Mouse (Mus musculus) mouse embryonic stem cell (cell line): Measurements from ENCODE around the gene Lhfpl2.

Experiments used
- in situ Hi-C, 2 experiments: fragments of 300-500 bp; cut with MboI; formaldehyde crosslinking; loops; 1 replicate in 1 of 2; 3 replicates in 1 of 2; pipeline ENCODE4 v1.14.3; 2019 to 2020; ENCODE audit warnings: low sequenced_read_pairs in 2 of 2, low pct_unique_long_range_greater_than_20kb in 1 of 2, mixed read lengths in 1 of 2; ENCODE audit not compliant: unreplicated experiment in 1 of 2

Gene Lhfpl2

DNA sequence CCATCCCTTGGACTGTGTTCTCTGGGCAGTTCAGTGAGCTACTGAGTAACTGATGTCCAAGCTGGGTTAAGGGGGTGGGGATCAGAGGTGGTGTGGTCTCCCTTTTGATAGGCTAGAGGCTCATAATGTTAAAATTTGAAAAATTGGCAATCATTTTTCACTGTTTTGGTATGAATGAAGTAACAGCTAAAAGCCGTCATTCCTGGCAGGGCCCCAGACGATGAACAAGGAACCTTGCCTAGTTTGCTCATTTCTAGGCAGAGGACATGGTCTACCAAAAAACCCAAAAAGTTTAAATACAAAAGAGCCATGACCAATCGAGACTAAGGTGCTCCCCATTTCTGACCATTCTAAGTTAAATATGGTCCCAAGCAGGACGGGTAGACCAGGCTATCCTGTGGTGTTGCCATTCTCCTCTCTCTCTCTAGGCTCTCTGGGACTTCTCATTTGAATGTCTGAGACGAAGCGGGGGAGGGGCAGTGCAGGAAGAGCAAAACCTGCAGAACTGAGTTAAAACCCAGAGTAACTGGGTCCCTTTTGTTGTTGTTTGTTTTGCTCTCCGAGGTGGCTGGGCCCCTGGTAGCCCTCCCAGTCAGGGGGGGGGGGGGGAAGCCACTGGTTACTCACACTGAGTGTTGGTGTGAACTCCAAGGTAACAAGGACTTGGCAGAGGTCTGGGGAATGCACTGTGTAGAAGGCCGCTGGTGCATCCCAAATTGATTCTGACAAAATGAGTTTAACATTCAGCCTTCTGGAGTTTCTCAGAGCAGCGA is 98.2 kb downstream of the Lhfpl2 start:
- in situ Hi-C loops = no loop called here

DNA sequence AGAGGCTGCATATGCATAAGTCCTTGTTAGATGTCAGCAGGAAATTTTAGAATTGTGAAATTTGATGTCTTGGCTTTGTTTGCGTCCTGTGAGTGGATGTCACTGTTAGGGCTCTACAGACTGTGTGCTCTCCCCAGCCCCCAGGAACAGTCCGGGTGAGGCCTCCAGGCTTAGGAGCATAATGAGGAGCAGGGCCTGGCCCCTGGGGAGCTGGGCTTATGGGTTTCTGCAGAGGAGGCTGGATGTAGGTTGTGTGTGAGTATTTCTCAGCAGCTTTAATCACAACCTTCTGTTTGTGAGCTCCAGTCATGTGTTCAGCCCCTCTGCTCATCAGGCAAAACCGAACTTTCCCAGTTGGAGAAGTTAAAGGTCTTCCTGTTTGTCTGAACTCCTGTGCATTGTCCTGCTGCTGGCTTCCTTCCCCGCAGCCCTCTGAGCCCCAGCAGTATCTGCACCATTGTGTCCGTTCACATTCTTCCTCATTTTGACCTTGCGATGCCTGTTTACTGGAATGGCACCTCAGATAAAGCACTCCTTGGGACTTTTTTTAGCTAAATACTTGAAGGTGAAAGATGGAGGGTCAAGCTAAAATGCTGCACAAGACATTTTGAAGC is 101.4 kb downstream of the Lhfpl2 start:
- in situ Hi-C loops = no loop called here

DNA sequence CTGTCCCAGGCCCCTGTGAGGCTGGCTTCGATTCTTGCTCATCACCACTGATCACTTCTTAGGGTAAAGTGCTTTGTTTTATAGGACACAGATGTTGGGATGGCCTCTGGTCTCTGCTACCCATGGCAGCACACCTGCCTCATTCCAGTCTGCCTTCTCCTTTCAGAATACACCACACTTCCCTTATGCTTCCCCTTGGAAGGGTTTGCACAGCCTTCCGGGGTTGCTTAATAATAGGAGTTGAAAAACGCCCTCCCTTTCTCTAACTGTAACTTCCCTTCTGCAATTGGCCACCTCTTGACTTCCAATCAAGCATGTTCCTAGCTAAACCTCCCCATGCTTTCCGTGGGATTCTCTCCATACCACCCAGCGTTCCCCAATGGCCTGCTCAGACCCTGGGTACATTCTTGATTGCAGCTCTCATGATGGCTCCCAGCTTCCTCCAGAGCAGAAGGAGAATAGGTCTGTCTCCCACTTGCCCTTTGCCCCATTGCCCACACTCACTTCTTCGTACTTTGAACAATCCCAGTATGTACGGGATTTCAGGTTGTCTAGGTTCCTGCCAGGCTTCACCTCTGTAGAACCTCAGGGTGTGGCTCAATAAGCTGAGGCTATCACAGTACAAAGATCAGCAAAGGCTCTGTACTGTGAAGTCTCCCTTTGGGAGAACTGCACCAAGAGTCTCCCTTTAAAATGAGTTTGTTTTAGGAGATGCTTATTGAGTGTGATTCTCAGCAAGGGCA is 102.1 kb downstream of the Lhfpl2 start:
- in situ Hi-C loops = no loop called here

DNA sequence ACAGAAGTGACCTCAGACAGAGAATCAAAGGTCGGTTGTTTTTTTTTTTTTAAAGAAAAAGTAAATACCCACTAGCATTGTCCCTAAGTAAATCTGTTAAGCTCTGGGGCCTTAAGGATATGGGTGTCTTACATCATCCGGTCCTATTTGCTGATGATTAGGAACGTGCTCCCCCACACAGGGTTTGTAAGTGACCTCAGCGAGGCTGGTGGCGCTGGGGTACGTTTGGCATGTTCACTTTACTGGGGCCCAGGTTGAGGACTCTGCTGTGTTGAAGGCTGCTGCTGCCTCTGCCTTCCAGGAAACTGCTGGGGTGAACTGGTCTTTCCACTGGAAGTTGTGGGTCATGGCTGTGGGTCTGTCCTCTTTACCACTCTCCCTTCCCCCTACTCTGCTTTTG is 106.9 kb downstream of the Lhfpl2 start:
- in situ Hi-C loops = no loop called here

DNA sequence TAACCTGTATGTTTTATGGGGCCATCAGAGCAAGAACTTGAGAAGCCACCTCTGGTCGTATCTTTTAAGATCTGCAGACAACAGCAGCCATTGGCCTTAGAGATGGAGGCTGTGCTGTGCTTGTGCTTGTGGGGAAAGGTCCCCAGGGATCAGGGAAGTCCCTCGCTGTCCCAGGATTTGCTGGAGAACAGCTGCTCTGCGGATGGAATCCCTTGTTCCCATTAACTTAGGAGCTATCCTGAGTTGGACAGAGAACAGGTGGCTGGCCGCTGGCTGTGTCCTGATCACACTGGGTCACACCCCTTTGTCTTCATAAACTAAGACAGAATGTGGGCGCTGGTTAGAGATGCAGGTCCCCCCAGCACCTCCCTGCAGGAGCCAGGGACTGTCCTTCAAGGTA is 110.7 kb downstream of the Lhfpl2 start:
- in situ Hi-C loops = no loop called here

DNA sequence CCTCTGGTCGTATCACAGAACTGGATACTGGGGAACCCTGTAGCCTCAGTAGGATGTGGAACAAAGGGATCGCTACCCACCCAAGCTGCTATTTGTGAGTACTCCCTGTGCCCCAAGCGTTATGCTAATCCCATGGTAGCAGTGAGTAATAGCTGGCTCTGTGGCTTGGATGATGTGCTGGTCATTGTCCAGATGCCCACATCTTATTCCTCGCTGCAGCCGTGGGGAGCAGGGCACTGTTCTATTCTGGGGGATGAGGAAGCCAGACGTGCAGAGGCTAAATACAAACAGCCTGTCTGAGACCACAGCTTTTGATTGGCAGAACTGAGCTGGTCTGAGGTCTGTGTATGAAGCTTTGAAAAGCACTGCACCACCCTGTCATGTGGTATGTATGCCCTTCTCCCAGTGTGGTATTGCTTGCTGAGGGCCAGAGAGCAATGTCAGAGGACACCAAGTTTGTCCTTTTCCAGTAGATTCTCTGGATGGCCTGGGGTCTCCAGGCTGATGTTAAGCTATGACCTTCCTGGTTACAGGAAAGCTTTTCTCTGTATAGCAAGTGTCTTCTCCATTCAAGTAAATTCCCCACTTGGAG is 111.8 kb downstream of the Lhfpl2 start:
- in situ Hi-C loops = no loop called here

DNA sequence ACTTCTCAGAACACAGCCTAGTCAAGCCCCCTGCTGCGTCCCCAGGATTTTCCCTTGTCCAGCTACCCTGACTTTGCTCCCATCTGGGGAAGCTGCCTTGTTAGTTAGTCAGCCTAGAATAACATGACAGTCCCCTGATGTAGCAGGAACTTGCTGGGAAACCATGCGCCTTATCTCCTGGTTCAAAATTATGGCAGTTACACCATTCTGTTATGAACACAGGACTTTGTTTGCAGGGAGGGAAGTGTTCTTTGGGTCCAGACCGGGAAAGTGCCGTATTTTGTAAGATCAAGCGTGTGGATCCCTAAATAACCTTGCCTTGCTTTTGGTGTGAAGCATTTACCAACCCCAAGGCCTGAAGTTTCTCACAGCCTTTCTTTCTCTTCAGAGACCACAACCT is 114.0 kb downstream of the Lhfpl2 start:
- in situ Hi-C loops = no loop called here

DNA sequence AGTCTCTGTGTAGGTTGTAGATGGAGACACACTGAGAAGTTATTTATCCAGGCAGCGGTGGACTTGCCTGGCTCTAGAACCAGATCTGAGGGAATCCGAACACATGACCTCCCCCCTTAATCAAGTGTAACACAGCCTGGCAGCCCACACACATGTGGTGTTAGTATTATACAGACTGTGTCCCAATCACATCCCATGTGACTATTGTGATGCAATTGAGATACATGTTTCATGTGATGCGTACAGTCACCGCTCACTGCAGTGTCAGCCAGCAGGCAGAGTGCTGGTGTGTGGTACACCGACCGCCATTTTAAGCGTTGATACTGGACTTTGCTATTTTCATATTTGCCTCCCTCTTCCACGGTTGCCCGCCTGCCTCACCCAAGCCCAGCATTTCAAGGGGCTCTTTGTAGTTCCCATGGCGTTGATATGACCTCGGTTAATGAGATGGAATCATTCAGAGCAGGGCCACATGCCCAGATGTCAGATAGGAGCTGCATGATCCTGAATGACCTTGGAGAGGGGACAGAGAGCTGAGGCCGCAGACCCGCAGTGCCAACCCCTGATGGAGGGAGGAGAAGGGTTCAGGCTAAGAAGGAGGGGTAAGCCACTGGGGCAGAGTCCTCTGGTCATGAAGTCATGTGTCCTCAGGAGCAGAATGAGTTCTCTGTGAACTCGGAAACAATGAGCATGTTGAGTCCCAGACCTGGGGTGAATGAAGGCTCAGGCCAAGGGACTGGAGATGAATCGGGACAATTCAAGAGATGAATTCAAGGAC is 115.1 kb downstream of the Lhfpl2 start:
- in situ Hi-C loops = no loop called here

DNA sequence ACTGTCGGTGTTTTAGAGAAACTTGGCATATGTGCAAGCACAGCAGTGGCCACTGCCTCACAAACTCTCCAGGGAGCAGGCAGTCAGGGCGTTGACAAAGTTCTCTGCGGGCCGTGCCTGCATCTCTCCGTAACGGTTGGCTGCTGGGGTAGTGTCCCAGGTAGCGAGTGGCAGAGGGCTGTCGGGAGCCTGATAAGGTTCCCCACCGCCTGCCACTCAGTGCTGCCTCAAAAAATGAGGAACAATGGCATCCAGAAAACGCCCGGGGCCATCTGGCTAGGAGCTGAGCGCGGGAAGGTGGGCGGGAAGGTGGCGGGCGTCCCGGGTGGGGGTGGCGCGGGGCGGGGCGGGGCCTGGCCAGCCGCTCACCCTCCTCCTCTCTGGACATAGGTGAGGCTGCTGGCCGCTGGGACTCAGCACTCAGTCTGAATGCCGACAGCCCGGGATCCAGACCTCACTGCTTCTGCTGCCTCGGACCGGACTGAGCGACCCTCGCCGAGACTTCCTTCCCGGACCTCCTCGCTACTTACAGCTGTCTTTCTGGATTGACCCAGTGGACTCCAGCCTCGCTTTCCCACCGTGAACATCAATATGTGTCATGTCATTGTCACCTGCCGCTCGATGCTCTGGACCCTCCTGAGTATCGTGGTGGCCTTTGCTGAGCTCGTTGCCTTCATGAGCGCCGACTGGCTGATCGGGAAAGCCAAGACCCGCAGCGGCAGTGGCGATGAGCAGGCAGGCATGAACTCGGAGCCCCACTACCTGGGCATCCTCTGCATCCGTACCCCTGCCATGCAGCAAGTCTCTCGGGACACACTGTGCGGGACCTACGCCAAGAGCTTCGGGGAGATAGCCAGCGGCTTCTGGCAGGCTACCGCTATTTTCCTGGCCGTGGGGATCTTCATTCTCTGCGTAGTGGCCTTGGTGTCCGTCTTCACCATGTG is 116.3 kb downstream of the Lhfpl2 start:
- in situ Hi-C loops = no loop called here

DNA sequence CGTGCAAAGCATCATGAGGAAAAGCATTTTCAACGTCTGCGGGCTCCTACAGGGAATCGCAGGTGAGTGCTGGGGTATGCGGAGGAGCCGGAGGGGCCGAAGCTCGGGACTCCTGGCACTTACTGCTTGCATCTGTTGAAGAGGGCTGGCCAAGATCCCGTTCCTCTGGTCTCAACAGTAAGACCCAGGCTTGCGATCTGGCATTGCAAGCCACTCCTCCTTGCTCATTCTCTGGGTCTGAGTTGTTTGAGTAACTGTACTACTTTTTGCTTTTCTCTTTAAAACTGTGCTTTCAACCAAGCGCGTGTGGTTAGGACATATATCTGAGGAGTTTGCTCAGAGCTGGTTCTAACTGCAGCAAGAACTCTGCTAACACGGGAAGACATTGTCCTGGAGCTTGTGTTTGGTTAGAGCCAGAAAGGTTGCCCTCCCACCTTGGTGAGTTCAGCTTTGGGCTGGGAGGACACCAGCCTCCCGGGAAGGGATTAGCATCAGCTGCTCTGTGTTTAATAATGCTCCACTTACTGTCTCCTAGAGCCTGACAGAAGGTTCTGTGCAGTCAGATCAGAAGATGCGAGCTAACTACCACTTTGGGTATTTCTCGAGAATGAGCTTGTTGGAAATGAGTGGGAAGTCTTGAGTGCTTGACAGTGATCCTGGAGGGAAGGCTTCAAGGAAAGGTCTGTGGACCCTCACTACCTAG is 117.1 kb downstream of the Lhfpl2 start:
- in situ Hi-C loops = no loop called here

DNA sequence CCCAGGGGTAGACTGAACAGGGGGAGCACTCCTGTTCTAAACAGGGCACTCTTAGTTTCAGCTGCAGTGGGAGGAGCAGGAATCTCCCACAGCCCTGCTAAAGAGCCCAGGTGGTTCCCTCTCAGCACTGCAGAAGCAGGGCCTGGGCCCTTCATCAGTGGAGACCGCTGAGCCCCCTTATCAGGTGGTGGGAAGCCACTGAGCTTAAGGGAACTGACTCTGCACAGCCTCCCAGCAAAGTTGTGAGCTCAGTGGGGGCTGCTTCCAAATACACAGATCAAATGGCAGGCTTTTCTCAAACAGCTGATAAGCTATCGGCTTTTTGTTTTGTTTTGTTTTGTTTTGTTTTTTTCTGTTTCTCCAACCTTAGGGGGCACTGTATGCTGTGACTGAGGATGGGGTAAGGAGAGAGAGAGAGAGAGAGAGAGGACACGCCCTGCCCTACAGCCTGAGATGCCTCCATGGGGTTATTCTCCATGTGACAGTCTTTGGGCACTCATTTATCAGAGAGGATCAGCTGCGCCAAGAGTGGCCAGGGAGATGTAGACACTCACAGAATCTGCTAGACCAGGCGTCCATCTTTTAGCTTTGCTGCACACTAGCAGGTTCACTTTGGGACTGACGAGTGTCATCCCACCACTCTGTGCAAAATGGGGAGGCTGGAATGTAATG is 117.9 kb downstream of the Lhfpl2 start:
- in situ Hi-C loops = no loop called here

DNA sequence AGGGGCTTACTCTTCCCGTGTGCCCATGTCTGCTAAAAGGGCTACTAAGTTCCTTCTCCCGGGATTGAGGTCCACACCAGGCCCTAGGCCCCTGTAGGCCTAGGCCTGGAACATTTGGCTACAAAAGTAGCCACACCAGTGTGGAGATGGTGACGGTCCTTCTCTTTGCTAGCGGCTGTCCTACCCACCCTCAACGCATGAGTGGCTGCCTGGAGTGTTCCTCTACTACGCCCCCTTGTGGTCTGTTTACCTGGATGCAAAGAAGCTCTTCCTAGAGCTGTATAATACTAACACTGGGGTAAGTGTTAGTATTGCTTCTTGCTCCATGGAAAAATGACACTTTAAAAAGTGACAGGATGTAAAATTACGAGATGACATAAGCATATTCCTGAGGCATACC is 119.6 kb downstream of the Lhfpl2 start:
- in situ Hi-C loops = no loop called here

DNA sequence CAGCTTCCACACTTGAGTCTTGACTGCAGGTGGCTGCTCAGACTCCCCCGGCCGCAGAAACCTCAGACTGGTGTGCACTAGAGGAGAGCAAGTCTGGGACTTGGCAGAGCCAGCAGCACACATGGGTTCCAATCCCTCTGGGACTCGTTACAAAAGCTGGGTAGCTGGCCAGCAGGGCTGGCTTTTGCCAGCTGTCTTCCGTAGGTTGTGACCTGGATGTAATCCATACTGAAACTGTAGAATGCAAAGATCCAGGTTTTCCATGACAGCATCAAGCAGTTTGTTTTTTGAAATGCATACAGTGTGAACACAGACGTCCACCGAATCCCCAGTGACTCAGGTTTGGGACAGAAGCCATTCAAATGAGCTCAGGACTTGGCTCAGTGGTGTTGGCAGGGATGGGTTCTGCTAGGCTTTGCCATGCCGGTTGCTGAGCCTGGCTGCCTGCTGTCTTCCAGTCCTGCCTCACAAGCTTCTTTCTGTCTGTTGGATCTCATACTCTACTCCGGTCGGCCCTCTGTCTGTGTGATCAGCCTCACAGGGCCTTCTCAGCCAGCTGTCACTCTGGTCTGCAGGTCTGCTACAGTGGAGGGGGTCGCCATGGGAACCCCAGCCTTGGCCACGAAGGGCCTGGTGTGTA is 120.9 kb downstream of the Lhfpl2 start:
- in situ Hi-C loops = no loop called here

DNA sequence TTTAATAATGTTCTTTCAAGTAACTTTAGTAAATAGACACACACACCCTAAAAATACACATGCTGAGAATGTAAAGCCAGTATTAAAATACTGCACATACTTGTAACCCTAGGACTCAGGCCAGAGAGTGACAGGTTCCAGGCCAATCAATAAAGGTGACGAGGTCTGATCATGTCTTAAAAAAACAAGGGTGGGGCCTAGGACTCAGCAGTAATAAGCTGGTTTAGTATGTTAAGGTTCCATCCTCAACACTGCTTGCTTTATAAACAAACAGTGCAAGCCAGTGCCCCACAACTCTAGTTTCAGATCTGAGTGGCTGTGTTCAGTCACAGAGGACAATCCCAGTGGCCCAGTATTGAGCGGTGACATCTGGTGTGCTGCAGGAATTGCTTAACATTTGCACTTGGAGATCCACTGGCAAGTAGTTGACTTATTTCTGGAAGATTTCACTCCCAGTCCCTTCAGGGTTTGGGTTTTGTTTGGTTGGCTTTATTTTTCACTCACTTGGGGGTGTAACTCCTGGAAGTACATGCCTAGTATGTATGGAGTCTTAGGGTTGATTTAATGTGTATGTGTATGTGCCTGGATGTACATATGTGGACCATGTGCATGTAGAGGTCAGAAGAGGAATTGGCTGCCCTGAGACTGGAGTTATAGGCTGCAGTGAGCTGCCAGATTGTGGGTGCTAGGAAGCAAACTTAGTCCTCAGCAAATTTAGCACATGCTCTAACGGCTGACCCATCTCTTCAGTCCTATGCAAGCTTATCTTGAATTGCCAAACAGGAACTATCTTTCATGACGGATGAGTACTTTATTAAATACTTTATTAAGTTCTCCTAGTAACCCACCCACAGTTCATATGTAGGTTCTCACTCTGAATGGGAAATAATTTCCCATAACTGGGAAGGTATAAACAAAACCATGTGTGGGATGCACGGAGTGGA is 123.2 kb downstream of the Lhfpl2 start:
- in situ Hi-C loops = no loop called here

DNA sequence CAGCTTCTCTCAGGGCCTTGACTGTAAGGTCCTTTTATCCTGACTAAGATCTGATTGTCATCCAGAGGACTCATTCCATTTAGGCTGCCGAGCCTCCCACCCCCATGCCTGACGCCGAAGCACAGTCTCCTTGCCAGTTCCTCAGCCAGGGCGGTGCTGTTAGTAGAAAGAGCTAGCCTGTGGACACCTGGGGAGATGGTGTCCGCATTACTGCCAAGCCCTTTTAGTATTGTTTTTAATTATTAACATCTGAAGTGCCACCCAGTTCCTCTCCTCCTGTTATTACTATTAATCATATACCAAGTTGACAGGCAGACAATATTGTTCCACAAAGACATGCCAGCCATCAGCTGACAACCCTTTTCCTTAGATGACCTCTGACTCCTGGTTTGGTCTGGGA is 124.4 kb downstream of the Lhfpl2 start:
- in situ Hi-C loops = no loop called here
